Mouse (Mus musculus): Measurements from ENCODE around the gene Ppm1g.

- TF ChIP-seq CTCF (IDR thresholded peaks at IDR 0.05): no peak
- TF ChIP-seq EP300 (IDR thresholded peaks at IDR 0.05): no peak
Observed at GRCm38 (mm10) chr5:31194486-31195485, 25.7 kb downstream of the Ppm1g start.
